Mouse (Mus musculus) C2C12 (cell line): ENCODE data around the gene Atp5l.

Experiments
- CEBPB ChIP-seq: IDR thresholded peaks from one replicate; pipeline ENCODE4 v1.6.1; 2011; ENCODE audit warnings: low read depth, mild to moderate bottlenecking, control low read depth, moderate library complexity
- CTCF ChIP-seq: IDR thresholded peaks from one replicate; pipeline ENCODE4 v1.5.1; 2011; ENCODE audit not compliant: control insufficient read depth, insufficient read depth, insufficient read length
- MAX ChIP-seq: IDR thresholded peaks from one replicate; pipeline ENCODE4 v1.6.1; 2011; ENCODE audit warnings: mild to moderate bottlenecking, control low read depth
- MYOD1 ChIP-seq: IDR thresholded peaks from one replicate; pipeline ENCODE4 v1.6.1; 2011; ENCODE audit warnings: low read depth; ENCODE audit not compliant: control insufficient read depth, insufficient read length
- MYOG ChIP-seq: IDR thresholded peaks from one replicate; pipeline ENCODE4 v1.6.1; 2011; ENCODE audit not compliant: control insufficient read depth, insufficient read length; ENCODE audit errors: extremely low read depth
- USF1 ChIP-seq: IDR thresholded peaks from one replicate; pipeline ENCODE4 v1.6.1; 2011; ENCODE audit warnings: low read depth, mild to moderate bottlenecking, control low read depth, moderate library complexity

DNA sequence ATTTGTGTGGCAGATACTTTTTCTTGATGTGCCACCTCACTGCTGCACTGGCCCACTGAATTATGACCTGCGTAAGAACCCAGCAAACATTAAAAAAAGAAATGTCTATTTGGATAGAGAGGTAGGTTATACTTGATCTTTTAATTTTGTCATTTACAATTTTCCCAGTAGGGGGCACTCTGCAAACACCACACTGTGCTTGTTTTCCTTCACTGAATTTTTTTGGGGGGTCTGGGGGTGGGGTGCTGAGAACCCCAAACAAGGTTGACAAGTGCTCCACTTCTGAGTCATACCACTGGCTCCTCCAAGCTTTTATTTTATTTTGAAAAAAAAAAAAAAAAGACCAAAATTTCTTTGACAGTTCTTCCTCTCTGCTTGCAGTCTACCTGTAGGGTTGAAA lies 48.9 kb upstream of the Atp5l start:
- no peak for TF ChIP-seq CTCF
- TF ChIP-seq CEBPB, result no peak
- no peak for TF ChIP-seq MYOD1
- TF ChIP-seq MYOG, result no peak
- TF ChIP-seq USF1, result no peak
- no peak for TF ChIP-seq MAX
